Mouse (Mus musculus): ENCODE measurements around the gene Cachd1. TPM values are rescaled to one million over a fixed set of nuclear protein-coding genes. Genes with fewer than 3 reads are reported as not detected.

The Cachd1 gene
- polyA plus RNA-seq, 1 experiment: 6.3 TPM

GRCm38 (mm10) chr4:100995617-100996016 is 219.1 kb downstream of the Cachd1 start:
- no peak overlapping the region for H3K4me3 ChIP-seq (ENCODE audit: low read depth, low read length)
- H3K27ac ChIP-seq (ENCODE audit: insufficient read depth, low read length): no peak overlapping the region
- no peak for TF ChIP-seq EP300 (IDR thresholded peaks at IDR 0.05; ENCODE audit: insufficient read depth, low read depth, low read length)
- no peaks in the 10 kb centered on the region for H3K4me1 ChIP-seq (ENCODE audit: control insufficient read depth, insufficient read depth, low read length)
- H3K9me3 ChIP-seq (replicated peaks; ENCODE audit: control insufficient read depth, insufficient read depth, low read length, poor library complexity, severe bottlenecking): no peaks in the 10 kb centered on the region
- H3K9ac ChIP-seq (ENCODE audit: low read depth, poor library complexity, severe bottlenecking): no peak overlapping the region
- no peaks in the 10 kb centered on the region for H3K36me3 ChIP-seq (ENCODE audit: control insufficient read depth, insufficient read depth, low read length, poor library complexity, severe bottlenecking)
- no peaks in the 10 kb centered on the region for H3K27me3 ChIP-seq (ENCODE audit: control insufficient read depth, insufficient read depth, low read length, poor library complexity, severe bottlenecking)

GRCm38 (mm10) chr4:100996060-100996651 is 219.7 kb downstream of the Cachd1 start:
- Histone ChIP-seq H3K4me3 (ENCODE audit: low read depth, low read length) (no peak overlapping the region), H3K27ac (ENCODE audit: insufficient read depth, low read length) (no peak overlapping the region), H3K9me3 (replicated peaks; ENCODE audit: control insufficient read depth, insufficient read depth, low read length, poor library complexity, severe bottlenecking) (no peaks in the 10 kb centered on the region), H3K9ac (ENCODE audit: low read depth, poor library complexity, severe bottlenecking) (no peak overlapping the region), H3K27me3 (ENCODE audit: control insufficient read depth, insufficient read depth, low read length, poor library complexity, severe bottlenecking) (no peaks in the 10 kb centered on the region), H3K4me1 (ENCODE audit: control insufficient read depth, insufficient read depth, low read length) (no peaks in the 10 kb centered on the region), H3K36me3 (ENCODE audit: control insufficient read depth, insufficient read depth, low read length, poor library complexity, severe bottlenecking) (no peaks in the 10 kb centered on the region)
- no peak for TF ChIP-seq EP300 (IDR thresholded peaks at IDR 0.05; ENCODE audit: insufficient read depth, low read depth, low read length)
- TF ChIP-seq CTCF (IDR thresholded peaks at IDR 0.05; ENCODE audit: low read depth, low read length): no peak
- TF ChIP-seq POLR2A (IDR thresholded peaks at IDR 0.05; ENCODE audit: insufficient read depth, low read length): no peak

GRCm38 (mm10) chr4:100998145-100998544 is 221.7 kb downstream of the Cachd1 start:
- H3K36me3 ChIP-seq (ENCODE audit: control insufficient read depth, insufficient read depth, low read length, poor library complexity, severe bottlenecking): no peaks in the 10 kb centered on the region

GRCm38 (mm10) chr4:100998906-100999305 is 222.4 kb downstream of the Cachd1 start:
- no peak overlapping the region for H3K4me3 ChIP-seq (ENCODE audit: low read depth, low read length)
- H3K27ac ChIP-seq (ENCODE audit: insufficient read depth, low read length): no peak overlapping the region
- H3K36me3 ChIP-seq (ENCODE audit: control insufficient read depth, insufficient read depth, low read length, poor library complexity, severe bottlenecking): no peaks in the 10 kb centered on the region
- no peaks in the 10 kb centered on the region for H3K4me1 ChIP-seq (ENCODE audit: control insufficient read depth, insufficient read depth, low read length)
- no peaks in the 10 kb centered on the region for H3K9me3 ChIP-seq (replicated peaks; ENCODE audit: control insufficient read depth, insufficient read depth, low read length, poor library complexity, severe bottlenecking)
- H3K9ac ChIP-seq (ENCODE audit: low read depth, poor library complexity, severe bottlenecking): no peak overlapping the region
- H3K27me3 ChIP-seq (ENCODE audit: control insufficient read depth, insufficient read depth, low read length, poor library complexity, severe bottlenecking): no peaks in the 10 kb centered on the region
- TF ChIP-seq POLR2A (IDR thresholded peaks at IDR 0.05; ENCODE audit: insufficient read depth, low read length): no peak
- TF ChIP-seq EP300 (IDR thresholded peaks at IDR 0.05; ENCODE audit: insufficient read depth, low read depth, low read length): no peak
- no peak for TF ChIP-seq CTCF (IDR thresholded peaks at IDR 0.05; ENCODE audit: low read depth, low read length)

More at GRCm38 (mm10) chr4:100998145-100998544, 221.7 kb downstream of the Cachd1 start:
- no peak overlapping the region for H3K27ac ChIP-seq (ENCODE audit: insufficient read depth, low read length)
- H3K4me3 ChIP-seq (ENCODE audit: low read depth, low read length): no peak overlapping the region
- H3K27me3 ChIP-seq (ENCODE audit: control insufficient read depth, insufficient read depth, low read length, poor library complexity, severe bottlenecking): no peaks in the 10 kb centered on the region
- no peak overlapping the region for H3K9ac ChIP-seq (ENCODE audit: low read depth, poor library complexity, severe bottlenecking)
- TF ChIP-seq CTCF (IDR thresholded peaks at IDR 0.05; ENCODE audit: low read depth, low read length) (no peak), EP300 (IDR thresholded peaks at IDR 0.05; ENCODE audit: insufficient read depth, low read depth, low read length) (no peak), POLR2A (IDR thresholded peaks at IDR 0.05; ENCODE audit: insufficient read depth, low read length) (no peak)
- H3K9me3 ChIP-seq (replicated peaks; ENCODE audit: control insufficient read depth, insufficient read depth, low read length, poor library complexity, severe bottlenecking): no peaks in the 10 kb centered on the region
- no peaks in the 10 kb centered on the region for H3K4me1 ChIP-seq (ENCODE audit: control insufficient read depth, insufficient read depth, low read length)

- H3K36me3 ChIP-seq (ENCODE audit: control insufficient read depth, insufficient read depth, low read length, poor library complexity, severe bottlenecking): no peaks in the 10 kb centered on the region
Measured at GRCm38 (mm10) chr4:101000622-101001021, 224.1 kb downstream of the Cachd1 start.

GRCm38 (mm10) chr4:101001073-101001472 is 224.6 kb downstream of the Cachd1 start:
- H3K4me3 ChIP-seq (ENCODE audit: low read depth, low read length): no peak overlapping the region
- no peaks in the 10 kb centered on the region for H3K36me3 ChIP-seq (ENCODE audit: control insufficient read depth, insufficient read depth, low read length, poor library complexity, severe bottlenecking)
- no peak overlapping the region for H3K9ac ChIP-seq (ENCODE audit: low read depth, poor library complexity, severe bottlenecking)
- no peaks in the 10 kb centered on the region for H3K4me1 ChIP-seq (ENCODE audit: control insufficient read depth, insufficient read depth, low read length)
- TF ChIP-seq CTCF (IDR thresholded peaks at IDR 0.05; ENCODE audit: low read depth, low read length) (no peak), EP300 (IDR thresholded peaks at IDR 0.05; ENCODE audit: insufficient read depth, low read depth, low read length) (no peak), POLR2A (IDR thresholded peaks at IDR 0.05; ENCODE audit: insufficient read depth, low read length) (no peak)
- H3K27ac ChIP-seq (ENCODE audit: insufficient read depth, low read length): no peak overlapping the region
- H3K27me3 ChIP-seq (ENCODE audit: control insufficient read depth, insufficient read depth, low read length, poor library complexity, severe bottlenecking): no peaks in the 10 kb centered on the region
- H3K9me3 ChIP-seq (replicated peaks; ENCODE audit: control insufficient read depth, insufficient read depth, low read length, poor library complexity, severe bottlenecking): no peaks in the 10 kb centered on the region

More at GRCm38 (mm10) chr4:101000622-101001021, 224.1 kb downstream of the Cachd1 start:
- Histone ChIP-seq H3K4me3 (ENCODE audit: low read depth, low read length) (no peak overlapping the region), H3K27me3 (ENCODE audit: control insufficient read depth, insufficient read depth, low read length, poor library complexity, severe bottlenecking) (no peaks in the 10 kb centered on the region), H3K4me1 (ENCODE audit: control insufficient read depth, insufficient read depth, low read length) (no peaks in the 10 kb centered on the region), H3K9me3 (replicated peaks; ENCODE audit: control insufficient read depth, insufficient read depth, low read length, poor library complexity, severe bottlenecking) (no peaks in the 10 kb centered on the region), H3K27ac (ENCODE audit: insufficient read depth, low read length) (no peak overlapping the region), H3K9ac (ENCODE audit: low read depth, poor library complexity, severe bottlenecking) (no peak overlapping the region)
- no peak for TF ChIP-seq EP300 (IDR thresholded peaks at IDR 0.05; ENCODE audit: insufficient read depth, low read depth, low read length)
- no peak for TF ChIP-seq CTCF (IDR thresholded peaks at IDR 0.05; ENCODE audit: low read depth, low read length)
- no peak for TF ChIP-seq POLR2A (IDR thresholded peaks at IDR 0.05; ENCODE audit: insufficient read depth, low read length)
